Comparison of ENCODE assay signal across 10 mouse cellular contexts in the genomic region with DNA sequence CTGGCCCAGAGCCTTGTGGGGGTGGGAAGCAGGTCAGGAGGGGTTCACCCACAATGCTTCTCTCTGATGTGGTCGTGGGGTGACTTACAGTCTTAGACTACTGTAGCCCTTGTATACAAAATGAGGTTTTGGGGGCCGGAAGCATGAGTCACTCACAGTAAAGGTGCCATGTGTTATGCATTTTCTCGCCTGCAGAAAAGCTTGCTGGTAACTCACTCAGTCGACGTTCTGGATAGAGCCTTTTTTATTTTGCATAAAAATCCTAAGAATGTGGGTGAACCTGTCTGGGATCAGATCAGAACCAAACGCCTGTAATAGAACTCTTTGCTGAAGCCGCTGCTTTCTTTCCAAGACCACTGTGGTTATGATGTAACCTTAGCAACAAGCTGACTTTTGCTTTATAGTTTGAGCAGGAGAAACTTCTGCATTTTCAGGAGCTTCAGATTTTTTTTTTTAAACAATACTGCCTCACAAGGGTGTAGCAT. TPM values are rescaled to one million over a fixed set of nuclear protein-coding genes. Genes with fewer than 3 reads are reported as not detected.
A peak's percentile ranks its signal among the peaks of the same experiment; 100 is the strongest.
DNase-seq lines count a peak whose midpoint lies in the region; ATAC-seq lines count a peak whose summit lies in the region.
"Had no signal": no experiment of that assay in that cellular context is flagged by ENCODE, and none has a peak within 500 bp of the region (broad histone marks: within the 10 kb centered on the region; RNA-seq: fewer than 3 reads in every experiment).

No protein-coding gene starts in this region.

- H3K4me3 ChIP-seq in macrophage (ENCODE audit: inconsistent target), result peak overlapping the region; percentile 100
- H3K4me3 ChIP-seq in heart, embryonic 10.5 days, result no peak overlapping the region
- H3K4me3 ChIP-seq: midbrain, embryonic 12.5 days had no signal

- ATAC-seq in common myeloid progenitor, adult 5-6 weeks (replicated peaks; ENCODE audit: low read depth, poor library complexity, severe bottlenecking), result peak; percentile 60

- peaks cover 97% of the 10 kb centered on the region for H3K79me2 ChIP-seq in macrophage (ENCODE audit: inconsistent target)

- DNase-seq in frontal cortex, adult 2 months (ENCODE audit: extremely low spot score in 1 of 2, low spot score in 1 of 2), result peak; percentile 8 to 58
- DNase-seq in frontal cortex, postnatal 10 days (ENCODE audit: low spot score in 2 of 2), result no peak
- DNase-seq in 3134 (ENCODE audit: extremely low read depth, insufficient read length, low spot score), result peak; percentile 55
- DNase-seq in urinary bladder, postnatal 36 days (ENCODE audit: low spot score in 2 of 2), result no peak
- DNase-seq in heart, embryonic 10.5 days (ENCODE audit: low spot score), result no peak
- DNase-seq in cerebellum, postnatal 25 days, result no peak
- DNase-seq: heart, postnatal 10 days had no signal

- H3K4me1 ChIP-seq in heart, embryonic 10.5 days, result peaks cover 14% of the 10 kb centered on the region; the same call in 1 of the 2 replicates

- H3K27ac ChIP-seq in macrophage, result peak overlapping the region; percentile 99
- no peak overlapping the region for H3K27ac ChIP-seq in heart, embryonic 10.5 days
- H3K27ac ChIP-seq: midbrain, embryonic 12.5 days had no signal

- no peaks in the 10 kb centered on the region for H3K9me3 ChIP-seq in heart, embryonic 10.5 days
- H3K9me3 ChIP-seq: midbrain, embryonic 12.5 days had no signal

- peaks cover 65% of the 10 kb centered on the region for H3K27me3 ChIP-seq in heart, embryonic 10.5 days (ENCODE audit: insufficient read depth, poor library complexity, severe bottlenecking)

- H3K36me3 ChIP-seq in macrophage (ENCODE audit: inconsistent target), result peaks cover 41% of the 10 kb centered on the region
- H3K36me3 ChIP-seq in heart, embryonic 10.5 days, result no peaks in the 10 kb centered on the region
- H3K36me3 ChIP-seq: midbrain, embryonic 12.5 days had no signal

- WGBS in macrophage (ENCODE audit: missing documents), result under 1% methylated on average over 7 of the region's 7 CpGs
- WGBS in heart, embryonic 10.5 days, result 41% methylated on average over 7 of the region's 7 CpGs

RNA-seq across cellular contexts. Expression of gene Metrnl, which starts 5.2 kb away (rescaled TPM):
- polyA plus RNA-seq in frontal cortex, adult 2 months (2012; rRNA removed), result 8.7 and 9.8 TPM in 2 replicates
- total RNA-seq in common myeloid progenitor, adult 5-6 weeks (2017), result 2.4 TPM in 1 of 2 replicates, not detected in the other
- 100 to 1,000 TPM in 20 of 26 experiments, 10 to 100 TPM in 6; 43.4 to 244 (median 138) TPM for total RNA-seq in macrophage (2018; cell fraction: chromatin; rRNA removed)
- total RNA-seq in macrophage (2018; cell fraction: cytosol; rRNA removed), result 100 to 1,000 TPM; 176 to 352 (median 243) TPM
- total RNA-seq in macrophage (2018; cell fraction: nucleus; rRNA removed), result 100 to 1,000 TPM; 107 to 327 (median 236) TPM
- polyA plus RNA-seq in macrophage (2018), result 161 to 284 TPM (median 167 TPM) in 3 replicates
- 6.3 and 6.4 TPM in 2 replicates for polyA plus RNA-seq in heart, embryonic 10.5 days (2016; fragmentation: Nextera tagmentation; extraction: Ambion mirVana)

RNA-seq across cellular contexts. Expression of gene B3gntl1, which starts 33.6 kb away (rescaled TPM):
- 7.2 and 7.7 TPM in 2 replicates for polyA plus RNA-seq in frontal cortex, adult 2 months (2012; rRNA removed)
- total RNA-seq in common myeloid progenitor, adult 5-6 weeks (2017), result 8.8 and 16.2 TPM in 2 replicates
- total RNA-seq in macrophage (2018; cell fraction: chromatin; rRNA removed), result 10 to 100 TPM in 22 of 26 experiments, 1 to 10 TPM in 4; 1.8 to 34.8 (median 24.6) TPM
- 1 to 10 TPM in 24 of 26 experiments, under 1 TPM in 2; 0.62 to 3.8 (median 2.2) TPM for total RNA-seq in macrophage (2018; cell fraction: cytosol; rRNA removed)
- total RNA-seq in macrophage (2018; cell fraction: nucleus; rRNA removed), result 10 to 100 TPM in 16 of 26 experiments, 1 to 10 TPM in 10; 2.5 to 22.5 (median 12.6) TPM
- 2.3 to 3.5 TPM (median 2.8 TPM) in 3 replicates for polyA plus RNA-seq in macrophage (2018)
- 7.4 and 9.7 TPM in 2 replicates for polyA plus RNA-seq in heart, embryonic 10.5 days (2016; fragmentation: Nextera tagmentation; extraction: Ambion mirVana)

Comparison
In these comparisons a context has a peak if more than half of its experiments do, and no peak if none do; other contexts are left out.
1. DNase-seq: peak in frontal cortex, adult 2 months (2 of 2) and 3134 (single experiment); none in frontal cortex, postnatal 10 days (0 of 2), urinary bladder, postnatal 36 days (0 of 2), heart, embryonic 10.5 days (single experiment) and cerebellum, postnatal 25 days (0 of 2).
2. RNA of gene Metrnl, which starts 5.2 kb away (polyA plus RNA-seq): 161 to 284 TPM in macrophage; 8.7 to 9.8 TPM in frontal cortex, adult 2 months and 6.3 to 6.4 TPM in heart, embryonic 10.5 days; every median in the first group is over 10 times any median in the second.